Mouse (Mus musculus) kidney, embryonic 14.5 days (tissue): ENCODE measurements around the gene Ltb4r1. TPM values are rescaled to one million over a fixed set of nuclear protein-coding genes. Genes with fewer than 3 reads are reported as not detected.

Experiments used
- ATAC-seq: fragments of 200-750 bp; cut with Nextera tagmentation; 2 replicates; pipeline ENCODE4 v1.8.0; 2017; ENCODE audit warnings: moderate number of reproducible peaks, mild to moderate bottlenecking, moderate TSS enrichment, moderate library complexity; ENCODE audit not compliant: low FRiP score, low TSS enrichment
- H3K27ac ChIP-seq: fragments of 300-500 bp; sonication (generic); 2 replicates; pipeline ENCODE4 v1.5.1; 2014; ENCODE audit warnings: low read depth, mild to moderate bottlenecking, low read length, moderate library complexity, mixed read lengths
- H3K27me3 ChIP-seq: fragments of 300-500 bp; sonication (generic); 2 replicates; pipeline ENCODE4 v1.6.1; 2014; ENCODE audit warnings: mild to moderate bottlenecking, low read length; ENCODE audit not compliant: control insufficient read depth, insufficient read depth
- H3K36me3 ChIP-seq: fragments of 300-500 bp; sonication (generic); 2 replicates; pipeline ENCODE4 v1.6.1; 2014; ENCODE audit warnings: low read length, mixed read lengths; ENCODE audit not compliant: control insufficient read depth, insufficient read depth
- H3K4me1 ChIP-seq: fragments of 300-500 bp; sonication (generic); 2 replicates; pipeline ENCODE4 v1.6.1; 2014; ENCODE audit warnings: low read length, mixed read lengths; ENCODE audit not compliant: control insufficient read depth, insufficient read depth
- H3K4me2 ChIP-seq: fragments of 300-500 bp; sonication (generic); replicated peaks from 2 replicates; pipeline ENCODE4 v1.6.1; 2014; ENCODE audit warnings: low read depth, mild to moderate bottlenecking, low read length
- H3K4me3 ChIP-seq: fragments of 300-500 bp; sonication (generic); 2 replicates; pipeline ENCODE4 v1.5.1; 2014; ENCODE audit warnings: mild to moderate bottlenecking, low read length
- H3K9ac ChIP-seq: fragments of 300-500 bp; sonication (generic); 2 replicates; pipeline ENCODE4 v1.6.1; 2014; ENCODE audit warnings: low read depth, mild to moderate bottlenecking, low read length, moderate library complexity
- H3K9me3 ChIP-seq: fragments of 300-500 bp; sonication (generic); 2 replicates; pipeline ENCODE4 v1.6.1; 2016; ENCODE audit warnings: low read length; ENCODE audit not compliant: control insufficient read depth
- WGBS: fragments of 180-500 bp; shearing (Covaris S2); extraction: QIAGEN DNeasy Blood & Tissue Kit; methylation state at CpG from one replicate; pipeline ENCODE4 v1.1.7; 2014; 5-methylcytosine and 5-hydroxymethylcytosine counted together
- polyA plus RNA-seq: library from polyadenylated mRNA; unstranded; fragments of >200 nt; fragmentation: Nextera tagmentation; extraction: Ambion mirVana; gene quantifications from 2 replicates; pipeline ENCODE4 v1.2.1, GENCODE M21; 2014

Gene Ltb4r1
- polyA plus RNA-seq, 1 experiment from 2014 or later = not detected

- no peak overlapping the region for H3K27ac ChIP-seq
- H3K36me3 ChIP-seq = no peaks in the 10 kb centered on the region
- no peak overlapping the region for H3K4me2 ChIP-seq
- peaks cover 7% of the 10 kb centered on the region; the same call in 1 of the 2 replicates for H3K27me3 ChIP-seq
- no peak for ATAC-seq
- no peak overlapping the region for H3K4me3 ChIP-seq
- WGBS = 38% methylated on average over 3 of the region's 3 CpGs
- no peak overlapping the region for H3K9ac ChIP-seq
- no peaks in the 10 kb centered on the region for H3K9me3 ChIP-seq
- no peaks in the 10 kb centered on the region; the same call in 1 of the 2 replicates for H3K4me1 ChIP-seq
Observed at GRCm38 (mm10) chr14:55777176-55777575, 11.4 kb downstream of the Ltb4r1 start.

DNA sequence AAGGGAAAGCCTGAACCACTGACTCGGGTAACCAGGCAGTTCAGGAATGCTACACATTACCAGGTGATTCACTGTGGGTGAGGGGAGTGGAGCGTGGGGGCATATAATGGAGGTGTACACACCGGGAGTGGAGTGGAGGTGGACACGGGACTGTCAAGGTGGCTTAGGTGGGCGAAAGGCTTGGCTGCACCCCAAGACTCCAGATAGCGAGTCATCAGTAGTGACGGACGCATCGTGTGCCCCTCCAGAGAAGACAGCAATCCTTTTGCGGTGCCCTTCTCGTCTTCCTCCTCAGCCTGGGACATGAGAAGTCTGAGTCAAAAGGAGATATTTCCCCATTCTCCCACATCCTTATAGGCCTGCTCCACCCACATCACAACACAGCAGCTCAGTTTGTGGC is 12.0 kb downstream of the Ltb4r1 start:
- H3K4me2 ChIP-seq = no peak overlapping the region
- H3K36me3 ChIP-seq = no peaks in the 10 kb centered on the region
- H3K9ac ChIP-seq = no peak overlapping the region
- peaks cover 7% of the 10 kb centered on the region; the same call in 1 of the 2 replicates for H3K27me3 ChIP-seq
- no peak overlapping the region for H3K27ac ChIP-seq
- no peak overlapping the region for H3K4me3 ChIP-seq
- ATAC-seq = no peak
- WGBS = 91% methylated on average over 11 of the region's 11 CpGs
- H3K9me3 ChIP-seq = no peaks in the 10 kb centered on the region
- peaks cover 4% of the 10 kb centered on the region; the same call in 1 of the 2 replicates for H3K4me1 ChIP-seq

DNA sequence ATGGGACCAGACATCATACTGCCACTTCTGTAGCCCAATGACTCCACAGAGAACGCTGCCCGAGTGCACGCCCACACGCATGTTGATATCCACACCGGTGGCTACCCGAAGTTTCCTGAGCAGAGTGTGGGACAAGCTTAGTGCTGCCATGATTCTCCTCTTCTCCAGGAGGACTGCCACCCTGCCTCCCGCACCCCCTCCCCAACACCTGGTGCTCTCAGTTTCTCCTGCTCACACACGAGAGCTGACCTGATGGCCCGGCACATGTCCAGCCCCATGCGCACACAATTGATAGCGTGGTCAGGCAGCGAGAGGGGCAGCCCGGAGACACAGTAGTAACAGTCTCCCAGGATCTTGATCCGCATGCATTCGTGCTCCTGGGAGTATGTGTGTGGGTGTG is 12.9 kb downstream of the Ltb4r1 start:
- no peak overlapping the region for H3K4me2 ChIP-seq
- ATAC-seq = no peak
- 86% methylated on average over 15 of the region's 15 CpGs for WGBS

DNA sequence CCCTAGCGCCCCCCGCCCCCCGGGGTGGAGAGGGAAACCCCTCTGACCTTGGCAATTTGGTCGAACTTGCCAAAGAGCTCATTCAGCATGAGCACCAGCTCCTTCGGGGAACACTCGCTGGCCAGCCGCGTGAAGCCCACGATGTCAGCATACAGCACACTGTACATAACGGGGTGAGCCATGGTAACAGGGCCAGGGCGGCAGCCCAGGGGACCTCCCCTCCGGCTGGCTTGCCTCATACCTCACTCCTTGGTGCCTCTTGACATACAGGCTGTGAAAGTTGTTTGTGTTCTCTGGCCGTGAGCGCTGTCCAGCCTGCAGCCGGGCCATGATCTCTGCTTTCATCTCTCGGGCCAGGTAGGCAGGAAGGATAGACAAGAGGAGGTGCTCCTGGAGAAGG is 13.9 kb downstream of the Ltb4r1 start:
- H3K36me3 ChIP-seq = no peaks in the 10 kb centered on the region
- no peak overlapping the region for H3K4me3 ChIP-seq
- H3K27me3 ChIP-seq = peaks cover 7% of the 10 kb centered on the region; the same call in 1 of the 2 replicates
- no peak overlapping the region for H3K9ac ChIP-seq
- 60% methylated on average over 16 of the region's 16 CpGs for WGBS
- H3K9me3 ChIP-seq = no peaks in the 10 kb centered on the region
- no peak for ATAC-seq
- no peak overlapping the region for H3K4me2 ChIP-seq
- peaks cover 4% of the 10 kb centered on the region; the same call in 1 of the 2 replicates for H3K4me1 ChIP-seq
- H3K27ac ChIP-seq = no peak overlapping the region

More for the DNA sequence above, 12.9 kb downstream of the Ltb4r1 start:
- Histone ChIP-seq H3K9me3 (no peaks in the 10 kb centered on the region), H3K27me3 (peaks cover 7% of the 10 kb centered on the region; the same call in 1 of the 2 replicates), H3K4me3 (no peak overlapping the region), H3K9ac (no peak overlapping the region), H3K4me1 (peaks cover 4% of the 10 kb centered on the region; the same call in 1 of the 2 replicates), H3K27ac (no peak overlapping the region), H3K36me3 (no peaks in the 10 kb centered on the region)

- Histone ChIP-seq H3K4me2 (no peak overlapping the region), H3K4me3 (no peak overlapping the region), H3K36me3 (no peaks in the 10 kb centered on the region), H3K9ac (no peak overlapping the region), H3K27ac (no peak overlapping the region), H3K4me1 (peaks cover 4% of the 10 kb centered on the region; the same call in 1 of the 2 replicates), H3K27me3 (peaks cover 7% of the 10 kb centered on the region; the same call in 1 of the 2 replicates), H3K9me3 (no peaks in the 10 kb centered on the region)
- ATAC-seq = no peak
- 83% methylated on average over 11 of the region's 11 CpGs for WGBS
Observed at GRCm38 (mm10) chr14:55780736-55781135, 15.0 kb downstream of the Ltb4r1 start.

DNA sequence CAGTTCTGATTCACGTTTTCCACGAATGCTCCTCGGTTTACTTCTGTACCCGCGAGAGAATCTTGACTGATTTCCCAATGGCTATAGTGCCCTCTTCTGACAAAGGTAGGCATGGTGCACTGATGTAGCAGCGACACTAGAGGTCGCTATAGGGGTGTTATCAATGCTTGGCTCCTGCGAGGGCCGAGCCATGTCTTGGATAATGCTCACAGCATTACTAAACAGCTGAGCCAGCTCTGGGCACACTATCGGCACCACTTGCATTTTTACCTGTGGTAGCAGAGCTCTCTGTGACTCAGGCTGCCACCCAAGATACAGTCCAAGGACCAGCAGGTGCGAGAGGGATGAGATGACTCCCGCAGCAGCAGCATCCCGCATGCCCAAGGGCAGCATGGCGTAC is 15.5 kb downstream of the Ltb4r1 start:
- H3K36me3 ChIP-seq = no peaks in the 10 kb centered on the region
- peaks cover 4% of the 10 kb centered on the region; the same call in 1 of the 2 replicates for H3K4me1 ChIP-seq
- H3K9ac ChIP-seq = no peak overlapping the region
- H3K4me2 ChIP-seq = peak overlapping the region; percentile 13
- H3K4me3 ChIP-seq = no peak overlapping the region
- no peaks in the 10 kb centered on the region for H3K9me3 ChIP-seq
- H3K27me3 ChIP-seq = peaks cover 7% of the 10 kb centered on the region; the same call in 1 of the 2 replicates
- WGBS = 18% methylated on average over 14 of the region's 14 CpGs
- H3K27ac ChIP-seq = no peak overlapping the region
- ATAC-seq = peak; percentile 58

- peak overlapping the region; percentile 23; the same call in 1 of the 2 replicates for H3K9ac ChIP-seq
- H3K36me3 ChIP-seq = no peaks in the 10 kb centered on the region
- peaks cover 7% of the 10 kb centered on the region; the same call in 1 of the 2 replicates for H3K27me3 ChIP-seq
- peak overlapping the region; percentile 44 for H3K4me3 ChIP-seq
- WGBS = 48% methylated on average over 9 of the region's 9 CpGs
- H3K4me1 ChIP-seq = peaks cover 4% of the 10 kb centered on the region; the same call in 1 of the 2 replicates
- no peaks in the 10 kb centered on the region for H3K9me3 ChIP-seq
- ATAC-seq = no peak
- peak overlapping the region; percentile 25; the same call in 1 of the 2 replicates for H3K27ac ChIP-seq
- peak overlapping the region; percentile 66 for H3K4me2 ChIP-seq
Observed at GRCm38 (mm10) chr14:55782361-55782960, 16.7 kb downstream of the Ltb4r1 start.

DNA sequence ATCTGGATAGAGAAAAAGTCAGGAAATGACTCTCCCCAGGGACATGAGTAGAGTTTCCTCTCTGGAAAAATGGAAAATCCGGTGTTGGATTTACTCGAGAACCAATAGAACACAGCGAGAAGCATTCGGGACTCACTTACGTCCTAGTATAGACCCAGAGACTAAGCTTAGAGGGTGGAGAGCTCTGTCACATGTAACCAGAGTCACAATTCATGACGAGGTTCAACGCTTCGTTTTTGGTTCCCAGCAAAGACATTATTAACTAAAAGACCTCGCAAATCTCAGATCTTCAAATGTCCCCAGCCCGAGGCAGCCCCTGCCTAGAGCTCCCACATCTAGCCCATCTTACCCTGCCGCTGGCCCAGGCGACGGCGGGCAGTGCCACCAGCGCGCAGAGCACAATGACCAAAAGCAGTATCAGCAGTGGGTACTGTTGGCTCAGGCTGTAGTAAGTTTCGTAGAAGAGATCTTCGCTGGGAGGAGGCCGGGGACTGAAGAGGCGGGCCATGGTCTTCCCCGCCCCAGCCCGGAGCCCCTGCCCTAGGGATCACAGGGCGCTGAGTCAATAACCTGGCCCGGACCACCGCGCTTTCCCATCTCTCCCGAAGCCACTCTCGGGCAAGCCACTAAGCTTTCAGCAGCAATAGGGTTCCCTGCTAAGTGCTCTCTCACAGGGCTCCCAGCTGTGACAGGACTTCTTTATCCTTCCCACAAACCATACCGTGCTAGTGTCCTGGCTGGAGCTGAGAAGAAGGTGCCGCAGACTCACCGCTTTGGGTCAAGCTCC is 17.6 kb downstream of the Ltb4r1 start:
- peaks cover 7% of the 10 kb centered on the region; the same call in 1 of the 2 replicates for H3K27me3 ChIP-seq
- H3K4me1 ChIP-seq = peaks cover 12% of the 10 kb centered on the region
- H3K36me3 ChIP-seq = no peaks in the 10 kb centered on the region
- peak overlapping the region; percentile 66 for H3K4me2 ChIP-seq
- H3K4me3 ChIP-seq = peak overlapping the region; percentile 44
- WGBS = 1% methylated on average over 31 of the region's 31 CpGs
- peak overlapping the region; percentile 53 for H3K9ac ChIP-seq
- peak; percentile 53 for ATAC-seq
- H3K9me3 ChIP-seq = no peaks in the 10 kb centered on the region
- peak overlapping the region; percentile 76 for H3K27ac ChIP-seq

- Histone ChIP-seq H3K9ac (peak within 1 kb of the TSS; percentile 53), H3K4me3 (peak within 1 kb of the TSS; percentile 44), H3K4me1 (peaks cover 12% of the 10 kb centered on the region), H3K4me2 (peak within 1 kb of the TSS; percentile 66), H3K9me3 (no peaks in the 10 kb centered on the region), H3K27ac (peak within 1 kb of the TSS; percentile 76), H3K36me3 (no peaks in the 10 kb centered on the region), H3K27me3 (peaks cover 7% of the 10 kb centered on the region; the same call in 1 of the 2 replicates)
- 0 out of 2 replicates have a peak, but pooled peaks have one; percentile 16 for ATAC-seq
- 3% methylated on average over 13 of the region's 13 CpGs for WGBS
Observed at GRCm38 (mm10) chr14:55783958-55784235, 18.1 kb downstream of the Ltb4r1 start, which contains the start of gene Adcy4. Adcy4 (minus strand) TSS chr14:55784095.
